Mouse (Mus musculus): ENCODE data around the gene Nup107. TPM values are rescaled to one million over a fixed set of nuclear protein-coding genes. Genes with fewer than 3 reads are reported as not detected.
"Not testable (repeated sequence)": the region's sequence is repeated elsewhere in the genome, so short reads cannot be mapped to it uniquely, and the experiment has no call there.

Gene Nup107
- polyA plus RNA-seq, 1 experiment from 2014 or later = 73.3 TPM

DNA sequence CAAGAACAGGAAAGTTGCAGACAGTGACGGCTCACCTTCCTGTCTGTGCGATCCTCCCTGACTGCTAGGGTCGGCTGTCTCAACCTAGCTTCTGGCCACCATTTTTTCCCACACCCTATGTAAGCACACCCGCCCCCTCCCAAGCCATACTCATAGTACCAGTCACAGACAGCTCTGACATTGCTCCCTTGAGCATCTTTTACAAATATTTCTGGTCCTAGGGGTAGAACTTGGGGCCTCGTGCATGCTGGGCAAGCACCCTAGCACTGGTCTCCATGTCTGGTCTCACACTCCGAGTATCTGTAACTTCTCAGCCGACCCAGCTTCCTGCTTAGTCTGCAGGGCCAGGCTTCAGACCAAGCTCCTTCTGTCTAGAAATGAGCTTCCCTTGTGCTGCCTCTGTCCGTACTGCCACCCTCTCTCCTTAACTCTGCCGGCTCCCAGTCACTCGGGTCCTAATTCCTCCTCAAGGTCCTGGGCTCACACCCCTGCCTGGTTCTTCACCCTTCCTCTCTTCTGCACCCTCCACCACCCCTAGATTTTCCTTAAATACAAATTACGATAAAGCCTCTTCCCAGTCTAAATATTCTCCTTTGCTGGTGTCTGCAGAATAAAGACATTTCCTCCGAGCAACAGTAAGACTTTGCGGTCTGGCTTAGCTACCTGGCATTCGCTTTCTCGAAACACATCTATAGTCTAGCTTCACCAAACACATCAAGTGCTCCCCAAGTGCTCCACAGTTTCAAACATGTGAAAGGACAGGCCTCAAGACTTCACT lies 50.6 kb downstream of the Nup107 start:
- no peak for ATAC-seq (ENCODE audit: low FRiP score, low read depth)
- no peak overlapping the region for H3K4me3 ChIP-seq
- 90% methylated on average over 15 of the region's 15 CpGs for WGBS
- H3K27ac ChIP-seq (replicated peaks) = no peak overlapping the region
- H3K27me3 ChIP-seq = no peaks in the 10 kb centered on the region
- H3K4me1 ChIP-seq = peaks cover 23% of the 10 kb centered on the region
- H3K36me3 ChIP-seq = peaks cover 43% of the 10 kb centered on the region
- no peak overlapping the region for H3K4me2 ChIP-seq (replicated peaks)
- H3K9me3 ChIP-seq = no peaks in the 10 kb centered on the region
- no peak overlapping the region for H3K9ac ChIP-seq (replicated peaks)

DNA sequence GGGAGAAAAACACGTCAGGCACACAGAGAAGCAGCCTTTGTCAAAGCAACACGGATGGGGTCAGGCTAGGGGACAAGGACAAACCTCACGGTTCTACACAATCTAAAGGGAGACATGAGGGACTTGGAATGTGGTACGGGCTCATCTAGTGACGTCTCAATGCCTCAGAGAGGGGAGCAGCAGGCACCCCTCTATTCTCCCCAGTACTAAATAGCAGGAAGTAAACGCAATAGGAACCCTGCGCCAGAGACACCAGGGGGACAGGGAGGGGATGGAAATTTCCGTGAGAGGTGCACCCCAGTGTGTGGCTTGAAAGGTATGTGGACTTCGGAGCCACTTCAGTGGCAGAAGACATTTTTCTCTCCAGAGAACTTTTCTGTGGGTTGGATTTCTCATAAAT lies 51.6 kb downstream of the Nup107 start:
- Histone ChIP-seq H3K4me1 (peaks cover 23% of the 10 kb centered on the region), H3K9ac (replicated peaks) (no peak overlapping the region), H3K27me3 (no peaks in the 10 kb centered on the region), H3K9me3 (no peaks in the 10 kb centered on the region), H3K36me3 (peaks cover 53% of the 10 kb centered on the region), H3K27ac (replicated peaks) (no peak overlapping the region), H3K4me2 (replicated peaks) (no peak overlapping the region), H3K4me3 (no peak overlapping the region)
- WGBS = 89% methylated on average over 9 of the region's 9 CpGs
- no peak for ATAC-seq (ENCODE audit: low FRiP score, low read depth)

DNA sequence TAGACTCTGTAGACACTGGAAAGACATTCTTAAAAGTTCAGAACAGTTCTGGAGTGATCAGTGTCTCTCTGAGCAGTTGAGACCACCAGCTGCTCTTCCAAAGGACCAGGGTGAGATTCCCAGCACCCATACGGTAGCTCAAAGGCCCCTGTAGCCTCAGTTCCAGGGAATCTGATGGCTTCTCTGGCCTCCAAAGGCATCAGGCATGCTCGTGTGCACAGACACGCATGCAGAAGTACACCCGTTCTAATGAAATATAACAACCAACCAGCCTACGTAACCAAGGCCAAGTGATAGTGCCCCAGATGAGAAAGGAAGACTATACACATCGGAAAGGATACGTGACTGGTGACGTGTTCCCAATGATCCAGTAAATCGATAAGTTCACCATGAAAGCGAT lies 52.3 kb downstream of the Nup107 start:
- no peaks in the 10 kb centered on the region for H3K27me3 ChIP-seq
- H3K27ac ChIP-seq (replicated peaks) = no peak overlapping the region
- no peak overlapping the region for H3K9ac ChIP-seq (replicated peaks)
- H3K4me3 ChIP-seq = no peak overlapping the region
- no peak for ATAC-seq (ENCODE audit: low FRiP score, low read depth)
- H3K4me1 ChIP-seq = peaks cover 19% of the 10 kb centered on the region
- 97% methylated on average over 10 of the region's 10 CpGs for WGBS
- H3K9me3 ChIP-seq = no peaks in the 10 kb centered on the region
- H3K4me2 ChIP-seq (replicated peaks) = no peak overlapping the region
- peaks cover 53% of the 10 kb centered on the region for H3K36me3 ChIP-seq

DNA sequence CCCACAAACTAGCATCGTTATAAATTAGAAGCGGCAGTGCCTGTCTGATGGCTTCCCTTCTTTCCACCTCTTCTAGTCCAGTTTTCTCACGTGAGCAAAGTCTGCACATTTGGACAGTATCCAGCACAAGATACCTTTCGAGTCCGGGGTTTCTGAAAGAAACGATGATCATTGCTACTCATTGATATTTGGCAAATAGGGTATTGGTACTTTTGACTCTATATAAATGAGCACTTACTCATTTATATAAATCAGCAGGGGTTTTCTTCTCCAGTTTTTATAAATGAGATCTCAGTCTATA lies 52.9 kb downstream of the Nup107 start:
- no peak overlapping the region for H3K4me3 ChIP-seq
- peaks cover 13% of the 10 kb centered on the region for H3K4me1 ChIP-seq
- 95% methylated on average over 6 of the region's 6 CpGs for WGBS
- no peak for ATAC-seq (ENCODE audit: low FRiP score, low read depth)
- H3K4me2 ChIP-seq (replicated peaks) = no peak overlapping the region
- no peaks in the 10 kb centered on the region for H3K27me3 ChIP-seq
- no peak overlapping the region for H3K9ac ChIP-seq (replicated peaks)
- no peaks in the 10 kb centered on the region for H3K9me3 ChIP-seq
- peaks cover 53% of the 10 kb centered on the region for H3K36me3 ChIP-seq
- H3K27ac ChIP-seq (replicated peaks) = no peak overlapping the region

DNA sequence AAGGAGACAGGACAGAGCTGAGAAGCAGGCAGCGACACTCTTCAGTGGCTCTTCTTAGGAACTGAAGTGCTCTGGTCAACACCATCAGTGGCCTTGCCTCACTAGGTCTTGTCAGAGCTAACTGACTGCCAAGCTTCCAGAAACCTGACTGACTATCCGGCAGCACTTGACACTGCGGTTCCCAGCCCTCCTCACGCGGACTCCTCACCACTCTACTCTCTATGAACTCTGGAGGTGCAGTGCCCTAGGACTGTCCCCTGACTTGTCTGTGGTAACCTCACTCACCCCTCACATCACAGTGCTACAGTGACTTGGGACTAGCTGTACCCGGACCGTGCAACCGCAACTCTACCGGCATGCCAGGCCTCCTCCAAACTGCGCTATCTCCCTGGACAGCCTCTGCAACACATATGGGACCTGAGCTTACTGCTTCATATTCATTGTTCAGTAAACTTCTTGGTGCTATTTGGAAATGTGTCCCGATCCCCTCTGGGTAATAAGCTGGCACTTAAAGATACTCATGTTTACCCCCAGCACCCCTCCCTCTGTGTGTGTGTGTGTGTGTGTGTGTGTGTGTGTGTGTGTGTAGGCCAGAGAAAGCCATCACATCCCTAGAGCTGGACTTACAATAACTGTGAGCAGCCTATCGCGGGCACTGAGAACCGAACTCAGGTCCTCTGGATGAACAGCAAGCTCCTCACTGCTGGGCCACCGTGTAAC lies 53.4 kb downstream of the Nup107 start:
- no peak overlapping the region for H3K27ac ChIP-seq (replicated peaks)
- H3K4me1 ChIP-seq = peaks cover 8% of the 10 kb centered on the region
- H3K36me3 ChIP-seq = peaks cover 53% of the 10 kb centered on the region
- no peak overlapping the region for H3K4me2 ChIP-seq (replicated peaks)
- WGBS = 90% methylated on average over 15 of the region's 15 CpGs
- no peak overlapping the region for H3K4me3 ChIP-seq
- ATAC-seq (ENCODE audit: low FRiP score, low read depth) = no peak
- no peaks in the 10 kb centered on the region for H3K9me3 ChIP-seq
- H3K27me3 ChIP-seq = no peaks in the 10 kb centered on the region
- H3K9ac ChIP-seq (replicated peaks) = no peak overlapping the region

DNA sequence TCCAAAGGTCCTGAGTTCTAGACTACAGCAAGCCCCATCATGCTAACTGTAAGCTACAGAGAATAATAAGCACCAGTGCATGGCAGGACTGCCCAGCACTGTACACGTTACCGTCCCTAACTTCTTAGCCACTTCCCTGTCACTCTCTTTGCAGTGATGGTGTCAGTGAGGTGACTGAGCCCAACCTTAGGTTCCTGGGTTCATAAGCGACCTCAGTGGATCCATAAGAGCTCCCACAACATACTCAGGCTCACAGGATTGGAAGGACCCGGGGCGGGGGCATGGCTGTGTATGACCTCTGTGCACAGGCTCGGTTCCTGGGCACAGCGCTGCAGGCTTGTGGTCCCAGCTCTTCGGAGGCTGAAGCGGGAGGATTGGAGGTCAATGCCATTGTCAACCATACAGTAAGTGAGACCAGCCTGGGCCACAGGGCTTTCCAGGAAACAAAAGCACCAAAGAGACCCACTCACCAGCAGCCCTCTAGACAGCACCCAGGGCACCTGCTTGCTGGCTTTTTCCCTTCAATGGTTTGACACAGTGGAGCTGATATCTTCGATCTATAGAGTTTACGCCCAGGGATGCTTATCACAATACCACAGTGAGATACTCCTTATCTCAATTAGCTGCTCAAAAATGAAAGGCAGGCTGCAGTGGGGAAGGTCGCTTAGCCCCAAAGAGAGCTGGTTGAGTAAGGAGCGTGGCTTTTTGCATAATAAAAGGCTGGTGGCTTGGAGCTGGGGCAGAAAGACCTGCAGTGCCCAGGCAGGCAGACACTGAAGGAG lies 54.2 kb downstream of the Nup107 start:
- no peak for ATAC-seq (ENCODE audit: low FRiP score, low read depth)
- H3K9me3 ChIP-seq = no peaks in the 10 kb centered on the region
- WGBS = 83% methylated on average over 13 of the region's 13 CpGs
- peaks cover 54% of the 10 kb centered on the region for H3K36me3 ChIP-seq
- 0 out of 2 replicates have a peak, but pooled peaks cover under 1% of the 10 kb centered on the region for H3K4me1 ChIP-seq
- H3K4me3 ChIP-seq = no peak overlapping the region
- no peak overlapping the region for H3K9ac ChIP-seq (replicated peaks)
- H3K4me2 ChIP-seq (replicated peaks) = no peak overlapping the region
- H3K27me3 ChIP-seq = no peaks in the 10 kb centered on the region
- no peak overlapping the region for H3K27ac ChIP-seq (replicated peaks)

DNA sequence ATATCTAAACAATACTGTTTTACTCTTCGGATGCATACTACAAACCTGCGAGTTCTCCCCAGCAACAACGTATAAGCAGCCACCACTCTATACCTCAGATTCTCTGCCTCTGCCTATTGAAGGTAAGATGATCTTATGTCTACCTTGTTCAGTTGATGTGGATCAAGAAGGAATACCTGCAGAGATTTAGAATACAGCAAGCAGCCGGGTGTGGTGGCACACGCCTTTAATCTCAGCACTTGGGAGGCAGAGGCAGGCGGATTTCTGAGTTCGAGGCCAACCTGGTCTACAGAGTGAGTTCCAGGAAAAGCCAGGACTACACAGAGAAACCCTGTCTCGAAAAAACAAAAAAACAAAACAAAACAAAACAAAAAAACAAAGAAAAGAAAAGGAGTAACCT lies 55.0 kb downstream of the Nup107 start:
- H3K36me3 ChIP-seq = peaks cover 60% of the 10 kb centered on the region
- H3K4me2 ChIP-seq (replicated peaks); H3K4me1 ChIP-seq; ATAC-seq (ENCODE audit: low FRiP score, low read depth); H3K9me3 ChIP-seq; H3K4me3 ChIP-seq; H3K27ac ChIP-seq (replicated peaks); H3K27me3 ChIP-seq; H3K9ac ChIP-seq (replicated peaks): not testable (repeated sequence)
- 98% methylated on average over 8 of the region's 8 CpGs for WGBS

DNA sequence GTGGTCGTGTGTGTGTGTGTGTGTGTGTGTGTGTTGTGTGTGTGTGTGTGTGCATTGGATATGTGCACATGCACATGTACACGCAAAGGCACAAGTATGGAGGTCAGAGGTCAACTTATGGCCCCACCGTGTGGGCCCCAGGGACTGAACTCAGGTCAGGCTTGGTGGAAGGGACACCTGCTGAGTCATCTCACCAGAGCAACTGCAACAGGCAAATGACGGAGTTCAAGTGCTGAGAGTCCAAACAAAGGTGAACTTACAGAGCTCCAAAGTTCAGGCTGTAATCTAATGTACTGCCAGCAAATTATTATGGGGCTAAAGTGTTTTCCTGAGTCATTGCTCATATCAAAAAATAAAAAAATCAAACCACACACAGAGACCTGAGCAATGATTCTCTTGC lies 55.4 kb downstream of the Nup107 start:
- Histone ChIP-seq H3K9ac (replicated peaks) (no peak overlapping the region), H3K27me3 (no peaks in the 10 kb centered on the region), H3K4me3 (no peak overlapping the region), H3K9me3 (no peaks in the 10 kb centered on the region), H3K36me3 (peaks cover 60% of the 10 kb centered on the region), H3K27ac (replicated peaks) (no peak overlapping the region), H3K4me2 (replicated peaks) (no peak overlapping the region), H3K4me1 (no peaks in the 10 kb centered on the region)
- 89% methylated on average over 4 of the region's 4 CpGs for WGBS
- ATAC-seq (ENCODE audit: low FRiP score, low read depth) = no peak

DNA sequence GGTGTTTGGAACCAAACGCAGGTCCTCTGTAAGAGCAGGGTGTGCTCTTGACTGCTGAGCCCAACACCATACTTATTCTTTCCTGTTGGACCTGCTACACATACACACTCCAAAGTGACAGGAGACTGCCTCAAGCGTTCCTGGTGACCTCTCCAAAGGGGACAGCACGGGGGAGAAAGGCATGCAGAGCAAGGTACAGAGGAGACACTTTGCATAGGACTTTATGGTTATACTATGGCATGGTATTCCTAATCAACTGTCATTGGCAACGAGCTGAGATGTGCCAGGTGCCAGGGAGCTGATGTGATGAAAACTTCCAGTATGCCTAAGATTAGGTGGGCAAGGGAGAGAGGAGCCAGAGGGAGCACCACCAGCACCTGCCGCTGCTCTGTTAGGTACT lies 55.9 kb downstream of the Nup107 start:
- no peak overlapping the region for H3K27ac ChIP-seq (replicated peaks)
- 97% methylated on average over 5 of the region's 5 CpGs for WGBS
- H3K4me1 ChIP-seq = no peaks in the 10 kb centered on the region
- H3K9me3 ChIP-seq = no peaks in the 10 kb centered on the region
- no peak overlapping the region for H3K4me2 ChIP-seq (replicated peaks)
- no peak overlapping the region for H3K4me3 ChIP-seq
- H3K9ac ChIP-seq (replicated peaks) = no peak overlapping the region
- ATAC-seq (ENCODE audit: low FRiP score, low read depth) = no peak
- H3K27me3 ChIP-seq = no peaks in the 10 kb centered on the region
- peaks cover 58% of the 10 kb centered on the region for H3K36me3 ChIP-seq

DNA sequence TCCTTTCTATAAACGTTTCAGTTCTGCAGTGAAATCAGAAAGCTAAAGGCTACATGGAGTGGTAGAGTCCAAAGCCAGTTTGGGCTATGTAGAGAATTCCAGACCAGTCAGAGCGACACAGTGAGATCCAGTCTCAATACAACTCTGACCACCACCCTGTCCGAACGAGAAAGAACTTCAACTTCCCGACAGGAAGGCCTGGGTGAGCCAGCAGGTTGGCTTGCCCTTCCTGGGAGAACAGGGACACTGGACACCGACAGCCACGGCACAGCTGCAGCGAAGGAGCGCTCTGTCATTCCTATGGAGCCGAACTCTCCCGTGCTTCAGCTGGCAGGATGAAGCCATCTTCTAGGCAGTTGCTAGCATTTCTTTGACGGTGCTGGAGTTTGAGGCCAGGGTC lies 57.1 kb downstream of the Nup107 start:
- peaks cover 49% of the 10 kb centered on the region for H3K36me3 ChIP-seq
- 93% methylated on average over 12 of the region's 12 CpGs for WGBS

DNA sequence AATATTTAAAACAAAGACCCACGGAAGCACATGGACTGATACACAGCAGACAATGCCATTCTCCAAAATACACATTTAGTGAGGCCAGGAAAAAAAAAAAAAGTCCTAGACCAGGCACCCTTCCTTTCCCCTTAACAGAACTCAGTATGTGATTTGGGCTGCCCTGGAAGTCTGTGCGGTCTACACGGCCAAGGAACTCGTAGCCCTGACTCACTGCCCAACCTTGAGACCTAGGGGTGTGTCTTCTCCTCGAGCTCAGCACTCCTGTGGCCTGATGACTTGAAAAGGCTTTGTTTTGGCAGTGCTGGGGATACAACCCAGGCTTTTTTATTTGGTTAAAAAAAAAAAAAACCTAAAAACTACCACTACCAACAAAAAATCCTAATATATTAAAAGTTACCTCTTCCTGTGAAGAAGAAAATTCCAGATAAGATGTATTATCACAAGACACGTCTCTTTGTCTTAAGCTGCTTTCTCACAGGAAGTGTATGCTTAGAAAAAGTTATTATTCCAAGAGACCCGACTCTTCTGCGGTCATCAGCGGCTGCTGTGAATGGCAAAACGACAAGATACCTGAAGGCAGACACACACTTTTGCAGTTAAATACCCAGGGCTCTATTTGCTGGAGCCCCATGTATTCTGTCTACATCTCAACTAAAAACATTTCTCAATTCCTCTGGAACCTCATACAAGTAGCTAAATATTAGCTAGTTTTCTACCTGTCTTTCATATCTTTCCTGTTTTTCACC lies 58.2 kb downstream of the Nup107 start:
- H3K27ac ChIP-seq (replicated peaks); H3K27me3 ChIP-seq; H3K4me3 ChIP-seq; H3K4me1 ChIP-seq; H3K9me3 ChIP-seq; H3K4me2 ChIP-seq (replicated peaks); ATAC-seq (ENCODE audit: low FRiP score, low read depth); H3K9ac ChIP-seq (replicated peaks): not testable (repeated sequence)
- peaks cover 38% of the 10 kb centered on the region for H3K36me3 ChIP-seq
- WGBS = 93% methylated on average over 9 of the region's 10 CpGs

More for the DNA sequence above, 57.1 kb downstream of the Nup107 start:
- H3K9me3 ChIP-seq; H3K4me3 ChIP-seq; H3K9ac ChIP-seq (replicated peaks); H3K27me3 ChIP-seq; H3K27ac ChIP-seq (replicated peaks); H3K4me1 ChIP-seq; ATAC-seq (ENCODE audit: low FRiP score, low read depth); H3K4me2 ChIP-seq (replicated peaks): not testable (repeated sequence)

DNA sequence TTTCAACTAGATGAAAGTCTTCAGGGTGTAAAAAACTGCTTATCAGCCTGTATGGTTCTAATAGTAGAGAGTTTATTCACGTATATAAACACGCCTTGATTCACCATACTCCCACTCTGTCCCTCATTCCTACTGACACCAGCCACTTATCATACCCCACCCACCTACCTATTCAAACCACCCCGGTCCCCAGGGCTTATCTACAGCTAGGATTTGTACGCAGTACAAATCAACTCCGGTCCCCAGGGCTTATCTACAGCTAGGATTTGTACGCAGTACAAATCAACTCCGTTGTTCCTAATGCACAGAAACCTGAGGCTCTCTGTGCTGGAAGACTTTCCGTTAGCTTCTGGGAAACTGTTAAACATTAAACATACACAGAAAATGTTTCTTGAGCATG lies 58.9 kb downstream of the Nup107 start:
- not testable (repeated sequence) for H3K27ac ChIP-seq (replicated peaks); H3K4me3 ChIP-seq; H3K4me2 ChIP-seq (replicated peaks); H3K27me3 ChIP-seq; ATAC-seq (ENCODE audit: low FRiP score, low read depth); H3K4me1 ChIP-seq; H3K9me3 ChIP-seq; H3K9ac ChIP-seq (replicated peaks)
- H3K36me3 ChIP-seq = peaks cover 31% of the 10 kb centered on the region
- 91% methylated on average over 8 of the region's 8 CpGs for WGBS

All from midbrain, embryonic 12.5 days (tissue).